Mouse (Mus musculus): ENCODE measurements around the gene Rbms1. TPM values are rescaled to one million over a fixed set of nuclear protein-coding genes. Genes with fewer than 3 reads are reported as not detected.

Rbms1 gene
- 136 and 139 TPM in 2 replicates for polyA plus RNA-seq (2015; fragmentation: Nextera tagmentation; extraction: Ambion mirVana)

DNA sequence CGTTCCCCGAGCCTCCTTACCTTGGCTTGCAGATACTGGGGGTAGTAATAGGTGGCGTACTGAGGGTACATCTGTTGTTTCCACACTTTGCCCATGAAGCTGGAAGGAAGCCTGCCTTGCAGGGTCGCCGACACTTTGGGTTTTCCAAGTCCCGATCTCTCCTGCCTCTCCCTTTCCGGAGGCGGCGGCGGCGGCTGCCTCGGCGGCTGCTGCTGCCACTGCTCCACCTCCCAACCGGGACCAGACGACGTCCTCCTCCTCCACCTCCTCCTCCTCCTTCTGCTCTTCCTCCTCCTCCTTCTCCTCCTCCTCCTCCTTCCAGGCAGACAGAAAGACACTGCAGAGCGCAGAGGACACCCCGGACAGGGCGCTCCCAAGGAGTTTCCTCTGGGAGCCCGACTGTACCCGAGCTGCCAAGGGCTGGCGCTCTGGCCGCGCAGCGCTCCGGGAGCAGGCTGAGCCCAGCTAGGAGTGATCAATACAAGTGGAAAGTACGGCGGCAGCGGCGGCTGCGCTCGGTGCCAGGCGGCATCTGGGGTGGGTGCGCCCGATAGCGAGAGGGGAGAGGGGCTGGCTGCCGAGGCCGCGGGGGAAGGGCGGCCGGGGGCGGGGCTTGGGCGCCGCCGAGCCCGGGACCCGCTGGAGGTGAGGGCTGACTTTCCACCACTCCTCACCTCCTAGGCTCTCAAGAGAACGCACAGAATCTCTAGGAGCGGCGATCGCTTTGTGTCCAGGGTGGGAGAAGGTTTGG is at the start of gene Rbms1:
Gene Rbms1, minus strand, starts transcription at position 522 of the 751 bp plus-strand sequence.
- Histone ChIP-seq H3K4me3 (peak within 1 kb of the TSS; percentile 77), H3K9ac (peak within 1 kb of the TSS; percentile 89), H3K9me3 (no peaks in the 10 kb centered on the region), H3K36me3 (no peaks in the 10 kb centered on the region), H3K27me3 (no peaks in the 10 kb centered on the region), H3K4me1 (peaks cover 19% of the 10 kb centered on the region; the same call in 1 of the 2 replicates), H3K4me2 (peak within 1 kb of the TSS; percentile 57), H3K27ac (peak within 1 kb of the TSS; percentile 99)
- WGBS: under 1% methylated on average over 48 of the region's 51 CpGs
- ATAC-seq (ENCODE audit: borderline replicate concordance, extremely low read depth, low FRiP score, low TSS enrichment): peak; percentile 81

DNA sequence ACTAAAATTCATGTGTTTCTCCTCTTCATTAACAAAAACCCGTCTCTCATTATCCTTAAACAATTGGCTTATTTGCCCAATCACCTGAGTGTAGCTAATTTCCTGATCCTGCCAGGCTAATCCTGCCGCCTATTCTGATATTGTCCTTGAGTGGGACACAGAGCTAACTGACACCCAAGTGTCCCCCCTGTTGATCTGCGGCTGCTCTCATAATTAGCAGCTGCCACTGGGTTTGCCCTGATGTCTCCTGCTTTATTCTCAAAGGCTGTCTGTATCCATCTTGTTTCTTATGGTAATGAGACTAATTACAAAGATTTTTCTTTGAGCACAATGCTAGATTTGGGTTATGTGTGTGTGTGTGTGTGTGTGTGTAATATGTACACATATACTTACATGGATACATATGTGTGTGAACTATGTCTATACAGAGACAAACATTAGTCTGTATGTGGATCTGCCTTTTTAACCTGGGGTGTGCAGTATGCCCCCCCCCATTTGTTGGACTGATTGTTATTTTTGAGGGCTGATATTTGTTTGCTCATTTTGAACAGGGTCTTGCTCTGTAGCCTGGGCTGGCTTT is 49.3 kb upstream of the Rbms1 start:
- Histone ChIP-seq H3K4me3 (no peak overlapping the region), H3K4me1 (no peaks in the 10 kb centered on the region), H3K27me3 (no peaks in the 10 kb centered on the region), H3K9ac (no peak overlapping the region), H3K36me3 (no peaks in the 10 kb centered on the region), H3K9me3 (no peaks in the 10 kb centered on the region), H3K27ac (no peak overlapping the region), H3K4me2 (no peak overlapping the region)
- ATAC-seq (ENCODE audit: borderline replicate concordance, extremely low read depth, low FRiP score, low TSS enrichment): no peak
- WGBS: 71% methylated on average over 3 of the region's 3 CpGs

DNA sequence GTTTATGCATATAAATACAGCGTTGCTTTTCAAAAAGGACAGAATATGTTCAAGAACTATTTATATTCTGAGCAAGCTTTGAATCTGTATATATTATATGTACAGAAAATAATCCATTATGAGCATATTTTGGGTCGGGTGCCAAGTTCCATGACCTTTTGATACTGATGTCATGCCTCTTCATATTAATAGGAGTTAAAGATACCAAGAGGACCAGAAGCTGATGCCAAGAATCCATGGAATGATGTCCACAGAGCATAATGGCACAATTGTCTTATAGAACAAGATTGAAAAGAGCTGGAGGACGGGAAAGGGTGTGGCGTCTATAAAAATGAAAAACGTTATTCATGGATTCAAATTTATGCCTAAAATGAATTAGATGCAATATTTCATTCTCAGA is 23.3 kb upstream of the Rbms1 start:
- no peaks in the 10 kb centered on the region for H3K36me3 ChIP-seq
- H3K4me2 ChIP-seq: no peak overlapping the region
- no peaks in the 10 kb centered on the region for H3K9me3 ChIP-seq
- no peaks in the 10 kb centered on the region for H3K27me3 ChIP-seq
- H3K9ac ChIP-seq: no peak overlapping the region
- no peak overlapping the region for H3K27ac ChIP-seq
- no peak for ATAC-seq (ENCODE audit: borderline replicate concordance, extremely low read depth, low FRiP score, low TSS enrichment)
- H3K4me1 ChIP-seq: no peaks in the 10 kb centered on the region; the same call in 1 of the 2 replicates
- 46% methylated on average over 5 of the region's 5 CpGs for WGBS
- H3K4me3 ChIP-seq: no peak overlapping the region

DNA sequence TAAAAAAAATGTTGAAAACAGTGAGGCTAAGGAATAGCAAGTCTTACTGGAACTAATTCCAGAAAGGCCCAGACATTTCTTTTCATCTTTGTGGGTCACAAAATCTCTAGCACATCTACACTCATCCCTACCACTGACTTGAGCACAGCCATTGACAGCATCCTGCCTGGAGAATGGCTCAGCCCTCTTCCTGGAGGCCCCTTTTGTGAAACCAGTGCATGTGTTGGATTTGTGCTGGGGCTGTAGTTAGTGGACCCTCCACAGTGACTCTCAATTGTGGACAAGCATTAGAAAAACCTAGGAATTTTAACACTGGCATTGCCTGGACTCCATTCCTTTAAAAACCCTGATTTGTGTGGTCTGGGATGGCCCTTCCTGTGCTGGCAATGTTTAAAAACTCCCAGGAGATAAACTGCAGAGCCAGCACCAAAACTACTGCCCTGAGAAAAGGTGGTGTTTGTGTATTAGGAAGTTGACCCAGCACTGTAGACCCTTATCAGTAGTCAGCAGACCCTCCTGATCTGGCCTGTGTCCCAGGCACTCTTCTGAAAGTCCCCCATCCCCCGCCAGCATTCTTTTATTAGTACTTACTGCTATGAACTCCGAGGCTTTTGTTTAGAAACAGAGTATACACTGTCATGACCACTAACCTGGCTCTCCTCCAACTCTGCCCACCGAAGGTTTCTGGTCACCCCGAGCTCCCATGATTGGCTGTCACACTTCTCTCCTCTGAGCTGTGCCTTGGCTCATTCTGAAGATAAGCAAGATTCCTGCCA is 15.7 kb upstream of the Rbms1 start:
- WGBS: 5% methylated on average over 4 of the region's 4 CpGs
- Histone ChIP-seq H3K36me3 (no peaks in the 10 kb centered on the region), H3K9ac (no peak overlapping the region), H3K27ac (peak overlapping the region; percentile 73), H3K4me1 (peaks cover 22% of the 10 kb centered on the region), H3K4me3 (no peak overlapping the region), H3K27me3 (no peaks in the 10 kb centered on the region), H3K4me2 (no peak overlapping the region), H3K9me3 (no peaks in the 10 kb centered on the region)
- ATAC-seq (ENCODE audit: borderline replicate concordance, extremely low read depth, low FRiP score, low TSS enrichment): peak; percentile 90

DNA sequence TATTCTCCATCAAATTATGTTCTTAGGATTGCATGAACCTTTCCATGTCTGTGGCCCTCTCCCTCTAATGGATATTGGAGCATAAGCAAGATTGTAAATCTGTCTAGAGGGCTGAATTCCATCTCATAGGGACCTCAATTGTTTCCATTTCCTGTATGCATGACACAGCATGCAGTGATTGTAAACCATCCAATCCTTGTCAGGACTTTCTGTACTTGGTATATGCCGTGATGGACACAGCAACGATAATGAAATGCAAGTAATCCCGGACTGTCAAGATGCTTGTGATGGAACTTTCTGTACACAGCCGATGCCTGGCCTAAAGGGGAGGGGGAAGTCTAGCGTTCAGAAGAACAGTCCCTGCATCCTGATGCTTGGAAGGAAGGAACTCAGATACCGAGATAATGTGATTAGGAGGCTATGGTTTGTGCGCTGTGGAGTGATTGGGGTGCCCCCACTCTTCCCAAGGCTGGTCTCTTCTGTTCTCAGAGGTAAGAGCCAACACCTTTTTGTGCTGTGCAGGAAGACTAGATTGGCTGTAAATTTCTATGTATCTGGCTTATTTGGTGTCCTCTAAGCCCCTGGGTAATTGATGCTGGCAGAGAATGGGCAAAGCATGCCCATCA is 9.3 kb upstream of the Rbms1 start:
- WGBS: 65% methylated on average over 7 of the region's 7 CpGs
- no peaks in the 10 kb centered on the region for H3K36me3 ChIP-seq
- ATAC-seq (ENCODE audit: borderline replicate concordance, extremely low read depth, low FRiP score, low TSS enrichment): no peak

DNA sequence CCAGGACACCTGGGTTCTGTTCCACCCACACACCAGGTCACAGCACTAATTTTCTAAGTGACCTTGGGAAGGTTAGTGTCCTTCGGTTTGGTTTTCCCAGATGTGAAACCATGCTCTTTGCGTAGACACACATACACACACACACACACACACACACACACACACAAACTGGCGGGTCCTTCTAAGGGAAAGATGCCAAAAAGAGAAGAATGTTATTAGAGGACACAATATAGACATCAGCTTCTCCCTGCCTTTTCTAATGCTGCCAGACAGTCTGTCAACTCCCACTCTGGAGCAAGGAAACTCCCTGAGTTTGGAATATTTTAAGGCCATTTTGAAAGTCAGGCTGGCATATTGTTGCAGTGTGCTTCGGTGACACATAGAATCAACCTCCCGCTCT is 624 bp upstream of the Rbms1 start:
- Histone ChIP-seq H3K27me3 (no peaks in the 10 kb centered on the region), H3K4me2 (peak overlapping the region; percentile 57), H3K27ac (peak overlapping the region; percentile 99), H3K4me3 (peak overlapping the region; percentile 77), H3K36me3 (no peaks in the 10 kb centered on the region), H3K9ac (peak overlapping the region; percentile 89), H3K4me1 (peaks cover 19% of the 10 kb centered on the region; the same call in 1 of the 2 replicates), H3K9me3 (no peaks in the 10 kb centered on the region)
- ATAC-seq (ENCODE audit: borderline replicate concordance, extremely low read depth, low FRiP score, low TSS enrichment): no peak
- WGBS: 10% methylated on average over 5 of the region's 5 CpGs

More for the DNA sequence above, 9.3 kb upstream of the Rbms1 start:
- no peak overlapping the region for H3K4me3 ChIP-seq
- no peak overlapping the region for H3K27ac ChIP-seq
- H3K4me1 ChIP-seq: no peaks in the 10 kb centered on the region
- no peak overlapping the region for H3K4me2 ChIP-seq
- H3K9ac ChIP-seq: no peak overlapping the region
- H3K9me3 ChIP-seq: no peaks in the 10 kb centered on the region
- no peaks in the 10 kb centered on the region for H3K27me3 ChIP-seq

DNA sequence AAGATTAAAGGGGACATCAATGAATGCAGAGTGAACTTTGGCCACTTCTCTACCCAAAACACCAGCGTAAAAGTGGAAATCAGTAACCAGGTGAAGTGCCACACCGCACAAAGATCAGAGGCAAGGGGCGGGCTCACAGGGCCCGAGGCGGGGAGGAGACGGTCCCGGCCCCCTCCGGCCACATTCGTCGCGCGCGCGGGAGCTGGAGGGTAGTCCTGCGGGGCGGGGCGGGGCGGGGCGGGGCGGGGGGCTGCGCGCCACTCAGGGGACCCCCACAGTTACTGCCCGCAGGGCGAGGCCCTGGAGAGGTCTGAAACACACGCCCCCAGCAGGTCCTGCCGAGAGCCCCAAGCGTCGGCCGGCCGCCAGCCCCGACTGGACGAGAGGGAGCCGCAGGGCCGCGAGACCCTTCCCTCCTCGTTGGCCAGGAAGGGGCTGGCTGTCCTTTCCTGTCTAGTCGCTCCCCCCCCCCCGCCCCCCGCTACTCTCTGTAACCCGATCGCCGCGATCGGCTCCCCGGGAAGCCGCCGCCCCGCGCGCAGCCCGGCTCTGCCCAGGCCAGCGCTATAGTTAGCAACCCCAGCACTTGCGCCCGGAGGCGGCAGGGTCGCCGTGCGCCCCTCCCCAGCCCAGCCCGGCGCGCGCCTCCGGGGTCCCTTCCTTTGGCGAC is 856 bp downstream of the Rbms1 start:
- Histone ChIP-seq H3K36me3 (no peaks in the 10 kb centered on the region), H3K27ac (peak overlapping the region; percentile 99), H3K4me2 (peak overlapping the region; percentile 57), H3K9ac (peak overlapping the region; percentile 89), H3K4me1 (peaks cover 19% of the 10 kb centered on the region; the same call in 1 of the 2 replicates), H3K9me3 (no peaks in the 10 kb centered on the region), H3K27me3 (no peaks in the 10 kb centered on the region), H3K4me3 (peak overlapping the region; percentile 77)
- ATAC-seq (ENCODE audit: borderline replicate concordance, extremely low read depth, low FRiP score, low TSS enrichment): peak; percentile 92
- under 1% methylated on average over 40 of the region's 64 CpGs for WGBS

DNA sequence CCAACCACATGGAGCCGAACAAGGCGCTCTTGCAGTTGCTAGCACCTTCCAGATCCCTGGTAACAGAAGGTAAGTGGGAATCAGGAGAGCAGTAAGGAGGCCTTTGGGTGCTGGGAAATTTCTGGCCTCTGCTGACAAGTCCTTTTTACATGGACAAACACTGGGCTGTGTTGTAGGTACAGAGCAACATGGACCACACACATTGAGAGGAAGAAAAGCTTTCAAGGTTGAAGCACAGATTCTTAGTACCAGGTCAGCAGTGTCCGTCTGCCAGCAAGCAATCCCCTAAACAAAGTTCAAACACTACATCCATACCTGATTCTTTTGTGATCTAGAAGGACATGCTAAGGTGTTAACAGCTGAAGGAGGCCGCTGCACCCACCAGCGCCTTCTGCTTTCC is 1.7 kb downstream of the Rbms1 start:
- Histone ChIP-seq H3K9ac (peak overlapping the region; percentile 89), H3K36me3 (peaks cover 3% of the 10 kb centered on the region; the same call in 1 of the 2 replicates), H3K9me3 (no peaks in the 10 kb centered on the region), H3K4me1 (peaks cover 19% of the 10 kb centered on the region; the same call in 1 of the 2 replicates), H3K4me2 (peak overlapping the region; percentile 57), H3K27me3 (no peaks in the 10 kb centered on the region), H3K27ac (peak overlapping the region; percentile 99), H3K4me3 (peak overlapping the region; percentile 77)
- WGBS: 19% methylated on average over 5 of the region's 5 CpGs
- ATAC-seq (ENCODE audit: borderline replicate concordance, extremely low read depth, low FRiP score, low TSS enrichment): no peak

DNA sequence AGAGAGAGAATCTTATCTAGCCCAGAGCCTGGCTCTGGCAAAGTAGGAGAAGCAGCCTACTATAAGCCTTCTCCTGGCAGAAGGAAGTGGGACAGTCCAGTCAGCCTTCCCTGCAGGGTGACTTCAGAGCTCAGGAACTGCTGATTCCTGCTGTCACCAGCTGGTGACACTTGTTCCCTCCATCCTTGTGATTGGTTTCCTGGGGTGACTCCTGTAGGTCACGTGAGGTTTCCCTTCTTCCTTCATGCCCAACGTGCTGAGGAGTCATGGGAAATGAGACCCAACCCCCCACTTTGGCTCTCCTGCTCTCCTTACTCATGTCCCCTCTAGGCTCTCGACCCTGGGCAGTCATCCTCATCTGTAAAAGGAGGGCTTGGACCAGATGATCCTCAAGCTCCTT is 14.8 kb downstream of the Rbms1 start:
- 0 out of 2 replicates have a peak, but pooled peaks cover 4% of the 10 kb centered on the region for H3K4me1 ChIP-seq
- H3K36me3 ChIP-seq: no peaks in the 10 kb centered on the region
- no peak overlapping the region for H3K9ac ChIP-seq
- H3K4me2 ChIP-seq: no peak overlapping the region
- no peak overlapping the region for H3K4me3 ChIP-seq
- WGBS: 63% methylated on average over 3 of the region's 3 CpGs
- no peak overlapping the region for H3K27ac ChIP-seq
- no peaks in the 10 kb centered on the region for H3K27me3 ChIP-seq
- H3K9me3 ChIP-seq: no peaks in the 10 kb centered on the region
- no peak for ATAC-seq (ENCODE audit: borderline replicate concordance, extremely low read depth, low FRiP score, low TSS enrichment)

DNA sequence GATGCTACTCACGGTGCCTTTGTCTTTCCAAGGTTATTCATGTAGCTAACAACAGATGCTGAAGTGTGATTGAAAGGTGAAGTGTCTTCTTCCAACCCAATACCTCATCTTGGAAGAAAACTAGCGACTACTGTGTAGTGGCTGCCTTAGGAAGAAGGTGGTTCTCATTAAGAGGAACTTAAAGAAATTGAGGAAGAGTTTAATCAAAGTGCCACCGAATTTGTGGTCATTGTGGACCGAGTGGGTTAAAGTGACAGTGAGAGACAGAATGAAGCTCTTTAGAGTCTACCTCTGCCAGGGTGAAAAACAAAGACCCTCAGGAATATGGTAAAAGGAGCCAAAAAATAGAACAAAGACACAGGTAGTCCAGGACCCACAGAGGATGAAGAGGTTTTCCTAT is 15.2 kb downstream of the Rbms1 start:
- 89% methylated on average over 4 of the region's 4 CpGs for WGBS
- no peak overlapping the region for H3K4me2 ChIP-seq
- ATAC-seq (ENCODE audit: borderline replicate concordance, extremely low read depth, low FRiP score, low TSS enrichment): no peak
- H3K4me3 ChIP-seq: no peak overlapping the region
- H3K27me3 ChIP-seq: no peaks in the 10 kb centered on the region
- no peak overlapping the region for H3K27ac ChIP-seq
- no peaks in the 10 kb centered on the region for H3K9me3 ChIP-seq
- no peaks in the 10 kb centered on the region for H3K36me3 ChIP-seq
- 0 out of 2 replicates have a peak, but pooled peaks cover 4% of the 10 kb centered on the region for H3K4me1 ChIP-seq
- no peak overlapping the region for H3K9ac ChIP-seq

DNA sequence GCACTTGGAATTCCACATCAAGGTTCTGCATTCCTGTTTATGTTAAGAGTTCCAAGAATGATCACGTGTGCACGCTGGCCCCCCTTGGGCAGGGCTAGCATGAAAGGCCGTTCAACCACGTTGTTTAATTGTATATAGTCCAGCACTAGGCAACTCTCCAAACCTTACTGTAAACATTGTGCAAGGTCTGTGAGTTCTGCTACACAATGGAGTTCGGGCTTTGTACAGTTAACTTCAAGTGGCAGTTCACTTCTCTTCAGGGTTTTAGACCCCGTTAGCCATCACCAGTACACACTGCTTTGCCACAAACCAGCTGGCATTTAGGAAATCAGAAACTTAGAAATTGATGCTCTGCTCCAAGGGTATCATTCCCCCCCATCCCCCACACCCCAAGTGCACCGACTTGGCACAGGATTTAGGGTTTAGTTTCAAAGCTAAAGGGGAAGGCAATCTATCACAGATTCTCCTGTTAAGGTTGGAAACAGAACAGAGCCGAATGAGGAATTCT is 22.5 kb downstream of the Rbms1 start:
- Histone ChIP-seq H3K4me3 (peak overlapping the region; percentile 28), H3K27ac (peak overlapping the region; percentile 94), H3K9me3 (no peaks in the 10 kb centered on the region), H3K4me1 (peaks cover 33% of the 10 kb centered on the region), H3K36me3 (no peaks in the 10 kb centered on the region), H3K27me3 (no peaks in the 10 kb centered on the region), H3K4me2 (peak overlapping the region; percentile 58), H3K9ac (no peak overlapping the region)
- WGBS: 5% methylated on average over 8 of the region's 8 CpGs
- ATAC-seq (ENCODE audit: borderline replicate concordance, extremely low read depth, low FRiP score, low TSS enrichment): peak; percentile 98
